Mouse (Mus musculus): ENCODE data around the gene Nhsl1. TPM values are rescaled to one million over a fixed set of nuclear protein-coding genes. Genes with fewer than 3 reads are reported as not detected.

The Nhsl1 gene
- total RNA-seq, 2 experiments from 2014 or later, result 69.3 to 72.7 TPM

GRCm38 (mm10) chr10:18482558-18483141 is 163.9 kb downstream of the Nhsl1 start:
- peak; percentile 41 to 77 for DNase-seq (ENCODE audit: low spot score in 2 of 2)

- DNase-seq (ENCODE audit: low spot score in 2 of 2), result no peak
These were observed 164.9 kb downstream of the Nhsl1 start for GRCm38 (mm10) chr10:18483658-18484057.

- no peak for DNase-seq (ENCODE audit: low spot score in 2 of 2)
These were observed 165.9 kb downstream of the Nhsl1 start for GRCm38 (mm10) chr10:18484731-18485130.

GRCm38 (mm10) chr10:18488239-18488803 is 169.5 kb downstream of the Nhsl1 start:
- no peak for DNase-seq (ENCODE audit: low spot score in 2 of 2)

GRCm38 (mm10) chr10:18489936-18490335 is 171.2 kb downstream of the Nhsl1 start:
- no peak for DNase-seq (ENCODE audit: low spot score in 2 of 2)

GRCm38 (mm10) chr10:18491952-18492351 is 173.2 kb downstream of the Nhsl1 start:
- no peak for DNase-seq (ENCODE audit: low spot score in 2 of 2)

- DNase-seq (ENCODE audit: low spot score in 2 of 2), result no peak
These were observed 174.5 kb downstream of the Nhsl1 start for GRCm38 (mm10) chr10:18493010-18493894.

GRCm38 (mm10) chr10:18494249-18494648 is 175.5 kb downstream of the Nhsl1 start:
- DNase-seq (ENCODE audit: low spot score in 2 of 2), result no peak

GRCm38 (mm10) chr10:18497066-18497465 is 178.3 kb downstream of the Nhsl1 start:
- DNase-seq (ENCODE audit: low spot score in 2 of 2), result no peak

- no peak for DNase-seq (ENCODE audit: low spot score in 2 of 2)
These were observed 183.2 kb downstream of the Nhsl1 start for GRCm38 (mm10) chr10:18501997-18502396.

- DNase-seq (ENCODE audit: low spot score in 2 of 2), result no peak
These were observed 186.9 kb downstream of the Nhsl1 start for GRCm38 (mm10) chr10:18505690-18506089.

- no peak for DNase-seq (ENCODE audit: low spot score in 2 of 2)
These were observed 187.7 kb downstream of the Nhsl1 start for GRCm38 (mm10) chr10:18506501-18506946.

GRCm38 (mm10) chr10:18507869-18508473 is 189.2 kb downstream of the Nhsl1 start:
- DNase-seq (ENCODE audit: low spot score in 2 of 2), result no peak

GRCm38 (mm10) chr10:18508586-18508985 is 189.8 kb downstream of the Nhsl1 start:
- peak; percentile 31 to 74 for DNase-seq (ENCODE audit: low spot score in 2 of 2)

GRCm38 (mm10) chr10:18510663-18511062 is 191.9 kb downstream of the Nhsl1 start:
- no peak for DNase-seq (ENCODE audit: low spot score in 2 of 2)

- DNase-seq (ENCODE audit: low spot score in 2 of 2), result no peak
These were observed 192.7 kb downstream of the Nhsl1 start for GRCm38 (mm10) chr10:18511496-18511895.

GRCm38 (mm10) chr10:18522556-18522955 is 203.8 kb downstream of the Nhsl1 start:
- no peak for DNase-seq (ENCODE audit: low spot score in 2 of 2)

- DNase-seq (ENCODE audit: low spot score in 2 of 2), result no peak
These were observed 206.5 kb downstream of the Nhsl1 start for GRCm38 (mm10) chr10:18525311-18525710.

- no peak for DNase-seq (ENCODE audit: low spot score in 2 of 2)
These were observed 206.9 kb downstream of the Nhsl1 start for GRCm38 (mm10) chr10:18525726-18526125.

- peak; percentile 56 to 66 for DNase-seq (ENCODE audit: low spot score in 2 of 2)
These were observed 207.5 kb downstream of the Nhsl1 start for GRCm38 (mm10) chr10:18526184-18526850.

Measured in layer of hippocampus, postnatal 14 days (tissue).